Mouse (Mus musculus): ENCODE data around the gene Btd.
A peak's percentile ranks its signal among the peaks of the same experiment; 100 is the strongest.

Btd gene

DNA sequence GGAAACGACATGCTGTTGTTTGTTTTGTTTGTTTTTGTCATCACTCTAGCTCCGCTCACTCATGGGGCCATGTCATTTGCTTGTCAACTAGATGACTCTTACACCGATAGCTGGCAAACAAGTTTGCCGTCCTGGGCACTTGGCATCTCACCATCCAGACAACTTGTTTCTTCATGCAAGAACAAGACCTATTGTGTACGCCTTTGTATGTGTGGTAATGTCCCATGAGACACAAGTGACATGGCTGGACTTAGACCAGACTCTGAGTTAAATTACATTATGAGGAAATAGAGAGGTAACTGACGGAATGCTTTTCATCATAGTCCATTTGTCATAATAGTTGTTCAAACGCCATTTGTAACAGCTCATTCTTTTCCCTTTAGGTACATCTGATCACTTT, 5.1 kb downstream of the Btd start:
- DNase-seq (ENCODE audit: low spot score) = no peak

DNA sequence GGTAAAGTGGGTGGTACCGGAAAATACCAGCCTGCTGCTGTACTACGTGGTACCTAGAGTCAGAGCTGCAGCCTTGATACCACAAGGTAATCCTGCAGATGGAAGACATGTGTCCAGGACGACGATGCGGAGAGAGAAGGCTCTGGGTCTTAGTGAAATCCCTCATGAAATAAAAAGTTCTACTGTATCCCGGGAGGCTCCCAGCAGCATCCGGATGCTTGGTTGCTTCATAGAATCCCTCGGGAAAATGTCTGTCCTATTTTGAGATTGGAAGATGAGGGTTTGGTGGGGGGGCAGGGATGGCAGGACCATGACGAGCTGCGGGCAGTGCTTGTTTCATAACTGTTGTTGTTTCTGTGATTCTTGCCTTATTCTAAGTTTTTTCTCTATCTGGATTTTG, 7.2 kb downstream of the Btd start:
- no peak for DNase-seq (ENCODE audit: low spot score)

DNA sequence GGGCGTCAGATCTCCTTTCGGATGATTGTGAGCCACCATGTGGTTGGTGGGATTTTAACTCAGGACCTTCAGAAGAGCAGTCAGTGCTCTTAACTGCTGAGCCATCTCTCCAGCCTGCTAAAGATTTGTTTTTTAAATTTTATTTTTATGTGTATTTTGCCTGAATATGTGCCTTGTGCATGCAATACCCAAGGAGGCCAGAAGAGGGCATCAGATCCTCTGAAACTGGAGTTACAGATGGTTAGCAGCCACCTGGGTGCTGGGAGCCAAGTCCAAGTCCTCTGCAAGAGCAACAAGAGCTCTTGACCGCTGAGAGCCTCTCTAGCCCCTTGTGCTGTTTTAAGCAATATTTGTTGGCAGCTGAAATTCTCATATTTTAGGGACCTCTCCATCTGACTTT, 9.5 kb downstream of the Btd start:
- no peak for DNase-seq (ENCODE audit: low spot score)

DNA sequence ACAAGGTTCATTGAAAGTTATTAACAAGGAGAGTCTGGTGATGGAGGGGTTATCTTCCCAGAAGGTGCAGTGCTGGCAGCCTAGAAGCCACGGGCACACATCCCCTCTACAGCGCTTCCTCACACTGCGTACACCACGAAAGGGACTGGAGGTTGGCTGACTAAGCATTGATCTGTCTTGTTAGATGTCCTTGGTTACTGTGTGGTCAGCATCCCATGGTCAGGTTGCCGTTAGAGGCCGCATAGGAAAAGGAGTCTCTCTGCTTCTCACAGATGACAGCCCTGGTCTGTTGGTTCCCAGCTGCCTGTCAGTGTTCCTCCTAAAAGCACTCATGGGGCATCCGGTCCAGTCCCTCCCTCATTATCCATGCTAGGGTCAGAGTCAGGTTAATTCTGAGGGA, 10.4 kb downstream of the Btd start:
- DNase-seq (ENCODE audit: low spot score) = no peak

DNA sequence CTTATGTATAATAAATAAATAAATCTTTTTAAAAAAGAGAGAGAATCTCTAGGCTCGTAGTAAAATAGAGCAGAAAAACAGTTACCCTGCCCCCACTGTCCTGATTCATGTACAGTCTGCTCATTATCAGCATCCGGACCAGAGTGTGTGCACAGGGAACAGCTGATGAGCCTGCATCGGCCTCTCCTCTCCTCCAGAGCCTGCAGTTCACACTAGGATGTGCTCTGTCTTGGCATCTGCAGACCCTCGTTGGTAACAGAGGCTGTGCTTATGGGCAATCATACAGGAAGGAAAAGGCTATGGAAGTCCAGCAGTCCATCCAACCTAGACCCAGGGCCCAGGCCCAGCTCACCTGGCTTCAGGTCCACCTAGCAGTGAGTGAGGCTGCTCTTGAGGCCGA, 11.3 kb downstream of the Btd start:
- no peak for DNase-seq (ENCODE audit: low spot score)

DNA sequence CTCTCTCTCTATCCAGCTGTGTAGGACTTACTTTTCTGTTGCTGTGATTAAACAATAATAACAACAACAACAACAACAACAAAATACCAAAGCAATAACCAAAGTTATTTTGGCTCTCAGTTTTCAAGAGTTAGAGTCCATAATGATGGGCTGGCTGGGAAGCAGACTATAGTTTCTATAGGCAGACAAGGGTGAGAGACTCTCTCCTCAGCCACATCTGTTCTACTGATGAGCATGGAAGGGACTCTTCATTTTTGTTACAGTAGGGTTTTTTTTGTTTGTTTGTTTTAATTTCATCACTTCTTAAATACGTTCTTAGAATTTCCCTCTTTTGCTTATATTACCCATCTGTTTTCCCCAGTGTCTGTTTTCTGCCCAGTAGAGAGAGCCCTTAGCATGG, 11.8 kb downstream of the Btd start:
- DNase-seq (ENCODE audit: low spot score) = no peak

DNA sequence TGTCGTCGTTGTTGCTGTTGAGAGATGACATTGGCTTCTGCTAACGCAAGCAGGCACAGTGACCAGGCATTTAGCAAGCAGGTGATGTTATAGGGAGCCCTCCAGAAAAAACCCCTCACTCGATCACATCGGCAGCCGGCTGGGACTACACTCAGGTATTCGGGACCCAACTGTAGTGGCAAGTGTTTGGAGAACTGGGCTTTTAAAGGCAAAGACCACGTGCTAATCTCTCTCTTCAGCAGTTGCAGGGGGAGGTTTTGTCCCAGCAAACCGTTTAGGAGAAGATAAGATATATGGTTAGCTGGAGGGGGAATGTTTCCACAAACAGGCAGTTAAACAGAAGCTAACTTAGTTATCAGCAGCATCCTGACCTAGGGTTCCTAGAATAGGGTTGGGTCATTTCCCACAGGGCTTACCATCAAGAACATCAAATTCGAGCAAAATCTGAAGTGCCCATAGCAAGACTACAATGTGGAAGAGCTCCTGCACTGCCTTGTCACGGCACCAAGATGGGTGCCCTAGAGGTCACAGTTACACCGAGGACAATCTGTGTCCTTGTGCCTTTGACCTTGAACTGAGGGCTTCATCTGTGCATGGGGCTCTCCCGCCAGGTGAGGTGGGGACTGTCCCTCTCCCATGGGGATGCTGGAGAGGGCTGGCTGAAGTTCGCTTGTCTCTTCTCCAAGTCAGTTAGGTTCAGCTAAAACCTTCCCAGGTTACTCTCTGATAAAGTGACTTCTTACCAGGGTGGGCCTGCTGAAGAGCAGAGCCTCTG, 12.5 kb downstream of the Btd start:
- no peak for DNase-seq (ENCODE audit: low spot score)

DNA sequence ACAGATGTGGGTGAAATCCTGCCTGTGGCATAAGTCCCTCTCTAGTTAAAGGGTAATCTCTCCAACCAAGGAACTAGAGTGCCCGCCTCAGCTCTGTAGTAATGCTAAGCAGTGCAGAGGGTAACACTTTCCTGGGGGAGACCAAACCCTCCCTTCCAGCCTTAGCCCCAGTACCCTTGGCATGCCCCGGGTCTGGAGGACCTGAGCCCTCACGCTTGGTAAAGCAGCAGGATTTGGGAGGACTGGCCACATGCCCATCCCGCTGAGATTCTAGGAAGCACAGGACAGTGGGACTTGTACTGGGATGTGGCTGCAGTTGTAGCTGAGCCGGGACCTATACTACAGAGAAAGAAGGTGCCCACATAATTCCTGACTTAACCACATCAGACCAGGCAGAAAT, 14.0 kb downstream of the Btd start:
- no peak for DNase-seq (ENCODE audit: low spot score)

DNA sequence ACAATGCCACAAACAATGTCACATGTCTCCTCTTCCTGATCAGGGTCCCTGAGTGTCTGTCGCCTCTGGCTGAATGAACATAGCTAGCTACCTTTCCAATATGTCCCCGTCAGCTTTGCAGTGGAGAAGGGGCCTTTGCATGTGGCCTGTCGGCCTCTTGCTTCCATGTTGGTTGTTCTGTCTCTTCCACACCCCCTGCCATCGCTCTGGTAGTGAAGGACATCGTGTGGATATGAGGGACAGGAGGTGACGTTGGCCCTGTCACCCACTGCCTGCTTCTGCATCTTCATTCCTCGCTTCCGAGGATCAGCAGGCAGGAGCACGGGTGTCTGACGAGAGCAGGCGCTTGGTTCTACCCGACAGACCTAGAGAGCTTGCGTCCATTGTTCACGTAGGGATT, 14.6 kb downstream of the Btd start:
- no peak for DNase-seq (ENCODE audit: low spot score)

DNA sequence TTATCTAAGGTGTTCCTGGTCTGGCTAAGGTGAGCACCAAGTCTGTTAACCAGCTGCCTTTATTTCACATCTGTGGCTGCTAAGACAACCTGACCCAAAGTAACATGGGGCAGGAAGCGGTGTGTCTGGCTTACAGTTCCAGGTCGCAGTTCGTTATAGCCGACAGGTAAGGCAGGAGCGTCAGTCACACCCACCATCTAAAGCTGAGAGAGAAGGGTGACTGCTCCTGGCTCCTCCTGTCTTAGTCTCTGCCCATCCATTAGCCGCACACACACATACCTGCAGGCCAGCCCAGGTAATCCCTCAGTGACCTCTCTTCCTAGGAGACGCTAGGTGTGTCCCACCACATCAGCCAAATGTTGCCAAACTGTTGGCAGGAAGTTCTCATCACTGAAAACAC, 15.6 kb downstream of the Btd start:
- no peak for DNase-seq (ENCODE audit: low spot score)

DNA sequence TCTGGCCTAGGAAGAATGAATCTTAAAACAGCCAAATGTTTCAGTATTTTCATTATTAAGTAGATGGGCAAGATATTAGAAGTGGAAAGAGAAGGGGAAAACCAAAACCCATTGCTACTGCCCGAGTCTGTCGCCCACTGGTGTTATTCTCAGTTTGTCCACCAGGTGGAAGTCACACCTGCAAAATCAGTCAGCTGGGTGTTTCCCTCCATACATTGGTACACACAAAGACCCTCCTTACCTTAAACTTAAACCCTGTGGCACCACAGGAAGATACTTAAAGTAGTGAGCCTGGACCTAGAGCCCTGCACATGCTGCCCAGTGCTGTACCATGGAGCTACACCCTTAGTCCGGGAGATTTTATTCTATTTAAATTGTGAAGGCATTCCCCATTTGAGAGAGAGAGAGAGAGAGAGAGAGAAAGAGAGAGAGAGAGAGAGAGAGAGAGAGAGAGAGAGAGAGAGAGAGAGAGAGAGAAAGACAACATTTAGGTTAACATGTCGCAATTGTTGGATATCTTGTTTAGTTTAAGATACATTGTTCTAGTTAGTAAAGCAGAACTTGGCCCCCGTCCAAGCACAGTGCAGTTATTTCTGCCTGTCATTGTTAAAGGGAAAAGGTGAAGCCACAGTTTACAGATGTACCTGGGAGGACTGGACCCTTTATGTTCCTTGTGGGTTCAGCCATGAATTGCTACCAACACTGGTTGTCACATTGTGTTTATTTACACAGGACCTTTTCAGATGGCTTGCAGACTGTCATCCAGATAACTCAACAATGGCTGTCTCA, 16.2 kb downstream of the Btd start:
- peak; percentile 54 for DNase-seq (ENCODE audit: low spot score)

DNA sequence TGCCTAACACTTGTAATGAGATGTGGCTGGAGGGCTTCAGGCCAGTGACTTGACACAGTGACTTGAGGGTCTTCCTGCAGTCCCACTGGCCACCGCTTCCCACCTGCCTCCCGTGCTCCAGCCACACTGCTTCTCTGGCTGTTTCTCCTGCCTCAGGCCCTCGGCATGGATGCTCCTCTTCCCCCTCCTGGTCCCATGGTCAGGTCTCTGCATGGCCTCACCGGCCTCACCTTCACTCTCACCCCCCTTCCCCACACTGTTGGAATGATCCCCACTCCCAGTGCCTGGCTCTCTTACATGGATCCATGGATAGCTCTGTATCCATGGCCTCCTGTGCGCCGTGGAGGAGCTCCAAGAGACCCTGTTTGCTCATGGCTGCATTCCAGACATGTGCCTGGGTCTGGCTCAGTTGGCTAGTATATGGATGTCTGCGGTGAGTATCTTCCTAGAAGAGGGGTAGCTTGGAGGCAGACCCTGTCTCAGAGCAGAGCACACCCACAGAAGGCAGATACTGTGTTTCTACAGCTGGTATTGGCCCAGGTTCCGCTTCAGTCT, 17.4 kb downstream of the Btd start:
- no peak for DNase-seq (ENCODE audit: low spot score)

DNA sequence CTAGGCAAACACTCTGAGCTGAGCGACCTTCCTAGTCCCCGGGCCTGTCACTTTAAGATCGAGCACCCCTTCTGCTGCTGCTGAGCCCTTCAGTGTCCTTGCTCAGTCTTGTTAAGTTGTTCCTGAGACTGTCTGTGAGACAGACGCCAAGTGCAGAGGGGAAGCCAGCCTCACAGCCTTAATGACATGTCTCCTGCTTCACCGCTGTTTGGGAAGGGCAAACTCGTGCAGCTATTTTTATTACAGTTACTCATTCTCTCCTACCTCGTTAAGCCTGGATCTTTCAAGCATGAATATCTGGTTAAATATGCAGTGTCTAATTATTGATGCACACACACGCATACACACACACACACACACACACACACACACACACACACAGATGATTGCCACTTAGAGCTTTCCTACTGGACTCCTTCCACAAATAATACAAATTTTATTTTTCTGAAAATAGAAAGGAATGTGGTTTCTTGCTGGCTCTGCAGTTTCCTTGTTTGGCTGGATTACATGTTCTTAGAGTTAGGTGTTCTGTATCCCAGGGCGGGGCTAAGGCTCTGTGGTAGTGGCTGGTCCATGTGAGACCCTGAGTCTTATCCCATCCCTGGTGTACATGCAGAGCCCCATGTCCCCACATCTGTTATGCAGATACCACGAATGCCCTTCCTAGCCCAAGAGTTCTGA, 18.8 kb downstream of the Btd start:
- no peak for DNase-seq (ENCODE audit: low spot score)

DNA sequence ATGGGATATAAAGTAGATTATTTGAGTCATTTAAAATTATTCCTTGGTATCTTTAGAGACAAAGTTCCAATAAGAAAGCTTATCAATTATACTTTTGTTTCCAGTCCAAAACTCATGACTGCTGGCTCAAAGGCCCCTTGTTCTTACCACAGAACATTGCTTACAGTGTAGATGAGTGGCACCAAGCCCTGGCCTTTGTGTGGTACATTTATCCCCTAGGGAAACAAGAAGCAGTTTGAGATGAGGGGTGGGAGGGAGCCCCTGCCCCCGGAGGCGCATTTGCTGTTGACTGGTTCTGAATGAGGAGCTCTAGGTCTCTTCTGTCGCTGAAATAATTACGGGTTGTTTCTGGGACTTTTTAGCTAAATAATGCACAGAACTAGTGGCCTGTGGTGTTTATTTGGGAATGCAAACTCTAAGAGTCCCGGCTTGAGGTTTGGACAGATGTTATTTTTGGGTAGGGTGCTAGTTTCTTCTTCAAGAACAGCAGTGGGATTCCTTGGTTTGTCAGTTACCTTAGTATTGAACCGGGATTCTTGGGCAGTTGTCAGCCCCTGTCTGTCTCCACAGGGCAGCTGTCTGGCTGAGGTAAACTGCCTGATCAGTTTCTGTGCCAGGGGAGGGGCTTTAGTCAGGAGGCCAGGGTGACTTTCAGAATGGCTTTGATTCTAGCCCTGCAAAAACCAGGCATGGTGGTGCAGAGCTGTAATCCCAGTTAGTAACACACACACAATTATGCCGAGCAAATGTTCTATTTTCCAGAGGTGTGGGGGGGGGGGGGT, 19.7 kb downstream of the Btd start:
- DNase-seq (ENCODE audit: low spot score) = no peak

DNA sequence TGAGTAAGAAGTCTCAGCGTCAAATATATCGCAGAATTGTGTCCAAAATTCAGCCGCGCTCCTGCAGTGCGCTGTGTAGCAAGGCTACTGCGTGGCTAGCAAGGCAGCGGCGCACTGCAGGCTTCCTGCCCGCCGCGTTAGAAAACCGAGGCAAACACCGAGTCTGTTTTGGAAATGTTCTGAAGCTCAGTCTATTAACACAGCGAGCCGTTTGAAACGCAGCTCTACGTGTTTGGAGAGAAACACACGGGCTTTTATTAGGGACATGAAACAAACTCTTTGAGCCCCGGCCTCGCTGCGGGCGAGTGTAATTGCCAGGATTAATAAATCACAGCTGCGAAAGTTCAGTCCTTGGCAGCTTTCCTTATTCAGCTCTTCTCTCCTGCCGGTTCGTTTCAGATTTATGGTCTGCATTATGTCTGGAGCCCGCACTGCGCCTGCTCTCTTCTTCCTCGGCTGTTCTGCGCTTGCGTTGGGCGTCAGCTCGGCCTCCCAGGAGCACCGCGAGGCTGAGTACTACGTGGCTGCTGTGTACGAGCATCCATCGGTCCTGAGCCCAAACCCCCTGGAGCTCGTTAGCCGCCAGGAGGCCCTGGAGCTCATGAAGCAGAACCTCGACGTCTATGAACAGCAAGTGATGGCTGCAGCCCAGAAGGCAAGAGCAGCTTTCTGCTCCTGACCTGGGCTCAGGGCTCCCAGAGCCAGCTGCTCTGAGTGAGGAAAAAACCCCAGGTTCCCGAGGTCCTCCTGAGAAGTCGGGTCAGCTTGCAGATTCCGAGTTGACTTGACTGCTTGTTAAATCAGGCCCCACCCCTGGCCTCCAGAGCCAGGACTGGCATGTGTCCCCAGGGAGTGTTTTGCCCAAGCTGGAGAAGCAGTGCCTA, 21.1 kb downstream of the Btd start:
- peak; percentile 81 for DNase-seq (ENCODE audit: low spot score)

DNA sequence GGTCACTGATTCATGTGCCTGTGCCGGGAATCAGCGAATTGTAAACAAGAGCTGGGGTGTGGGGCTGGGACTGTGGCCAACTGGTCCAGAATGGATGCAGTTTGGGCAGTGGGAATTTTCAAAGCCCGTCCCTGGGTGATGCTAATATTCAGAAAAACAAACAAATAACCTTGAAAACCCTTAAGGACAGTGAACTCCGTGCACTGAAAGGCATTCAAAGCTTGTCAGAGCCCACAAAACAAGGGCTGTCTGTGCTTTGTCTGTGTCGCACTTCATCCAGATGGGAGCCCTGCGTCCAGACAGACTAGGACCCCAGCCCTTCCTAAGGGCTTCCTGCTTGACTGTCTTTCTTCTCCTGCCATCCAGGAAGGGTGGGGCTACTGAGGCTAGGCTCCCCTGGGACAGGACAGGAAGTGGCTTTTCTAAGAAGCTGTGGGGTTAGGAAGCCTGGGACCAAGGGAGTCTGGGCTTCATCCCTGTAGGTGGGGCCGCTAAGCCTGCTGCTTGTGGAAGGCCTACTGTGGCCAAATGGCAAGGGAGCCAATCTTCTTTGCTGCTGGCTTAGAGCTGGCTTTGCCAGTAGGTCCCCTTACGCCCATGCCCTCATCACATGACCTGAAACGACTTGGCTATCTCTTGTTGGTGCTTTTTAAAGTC, 21.9 kb downstream of the Btd start:
- no peak for DNase-seq (ENCODE audit: low spot score)

DNA sequence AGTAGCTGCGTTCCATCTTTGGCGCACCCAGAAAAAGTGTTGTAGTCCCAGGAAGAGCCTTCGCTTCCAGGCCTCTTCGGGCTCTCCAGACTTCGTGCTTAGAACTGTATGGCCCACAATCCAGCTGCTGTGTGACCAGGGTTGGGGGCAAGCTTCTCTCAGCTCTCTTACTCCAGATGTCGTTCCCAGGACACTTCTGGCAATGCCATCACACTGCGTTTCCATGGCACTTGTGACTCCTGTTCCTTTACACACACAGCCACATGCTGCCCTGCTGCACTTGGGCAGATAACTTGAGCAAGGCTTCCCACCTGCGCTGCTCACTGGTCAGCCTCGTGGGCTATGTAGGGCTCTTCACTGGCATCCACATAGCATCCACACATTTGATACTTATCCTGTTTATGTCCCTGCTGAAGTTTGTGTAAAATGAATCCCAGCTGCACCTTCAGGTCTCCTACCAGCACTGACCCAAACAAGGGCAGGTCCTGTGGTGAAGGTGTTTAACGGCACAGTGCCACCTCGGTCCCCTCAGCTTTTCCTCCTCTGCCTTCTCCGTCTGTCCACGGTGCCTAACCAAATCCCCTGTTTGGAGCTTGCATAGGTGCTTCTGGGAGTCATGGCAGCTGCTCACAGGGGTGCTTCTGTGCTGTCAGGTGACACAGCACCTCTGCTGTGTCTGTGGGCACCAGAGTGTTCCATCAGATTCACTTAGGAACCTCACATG, 22.7 kb downstream of the Btd start:
- DNase-seq (ENCODE audit: low spot score) = no peak

DNA sequence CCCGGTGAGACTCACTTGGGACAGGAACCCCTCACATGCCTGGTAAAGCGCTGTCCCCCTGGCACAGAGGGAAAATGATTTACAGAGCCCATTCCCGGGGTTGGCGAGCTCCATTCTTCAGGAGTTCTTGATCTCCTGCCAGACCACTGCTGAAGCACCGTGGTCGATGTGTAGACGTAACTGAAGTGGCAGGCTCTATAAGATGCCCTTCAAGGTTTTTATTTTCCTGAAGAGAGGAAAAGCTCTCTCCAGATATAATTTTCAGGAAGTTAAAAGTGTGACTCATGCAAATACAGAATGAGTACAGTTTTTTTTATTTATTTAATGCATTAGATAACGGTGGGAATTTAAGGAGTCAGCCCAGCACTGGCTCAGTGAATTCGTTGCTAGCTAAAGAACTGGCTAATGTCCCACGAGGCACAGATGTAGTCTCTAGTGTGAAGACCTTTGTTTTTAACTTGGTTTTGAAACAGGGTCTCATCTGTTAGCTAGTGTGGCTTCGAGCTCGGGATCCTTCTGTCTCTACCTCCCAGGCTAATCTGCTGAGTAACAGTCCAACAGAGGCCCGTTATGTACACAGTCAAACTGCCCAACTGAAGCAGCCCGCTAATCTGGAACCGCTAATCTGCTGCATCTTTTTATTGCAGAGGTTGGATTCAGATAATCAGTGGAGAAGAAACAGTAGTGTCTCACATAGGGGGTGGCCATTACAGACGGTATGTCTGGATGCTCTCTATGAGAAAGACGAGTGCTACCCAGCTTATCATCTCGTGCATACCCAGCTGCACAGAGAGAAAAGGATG, 23.5 kb downstream of the Btd start:
- DNase-seq (ENCODE audit: low spot score) = no peak

Measured in yolk sac, embryonic 10.5 days (tissue).